Mouse (Mus musculus) brain, embryonic 14.5 days (tissue): ENCODE data around the gene Snf8. TPM values are rescaled to one million over a fixed set of nuclear protein-coding genes. Genes with fewer than 3 reads are reported as not detected.
A peak's percentile ranks its signal among the peaks of the same experiment; 100 is the strongest.

Source experiments
- DNase-seq: peaks from one replicate; pipeline ENCODE4 v3.0.0-alpha.2; 2011; ENCODE audit warnings: low read depth
- CTCF ChIP-seq: fragments of 200-500 bp; IDR thresholded peaks from 2 replicates; pipeline ENCODE4 v1.5.1; 2012; ENCODE audit warnings: inconsistent platforms, mild to moderate bottlenecking, moderate library complexity, borderline replicate concordance; ENCODE audit not compliant: insufficient read depth, insufficient read length; ENCODE audit errors: extremely low read depth
- POLR2A ChIP-seq: fragments of 200-500 bp; IDR thresholded peaks from 2 replicates; pipeline ENCODE4 v1.6.1; 2012; ENCODE audit warnings: mild to moderate bottlenecking, inconsistent platforms, borderline replicate concordance; ENCODE audit not compliant: poor library complexity, insufficient read depth, insufficient read length, severe bottlenecking; ENCODE audit errors: extremely low read depth
- polyA plus RNA-seq: library from polyadenylated mRNA; depleted of rRNA; stranded (reverse); fragments of >200 nt; gene quantifications from 2 replicates; pipeline ENCODE4 v1.2.3, GENCODE M21; 2012

Snf8 gene
- polyA plus RNA-seq, 1 experiment = 60.8 TPM

DNA sequence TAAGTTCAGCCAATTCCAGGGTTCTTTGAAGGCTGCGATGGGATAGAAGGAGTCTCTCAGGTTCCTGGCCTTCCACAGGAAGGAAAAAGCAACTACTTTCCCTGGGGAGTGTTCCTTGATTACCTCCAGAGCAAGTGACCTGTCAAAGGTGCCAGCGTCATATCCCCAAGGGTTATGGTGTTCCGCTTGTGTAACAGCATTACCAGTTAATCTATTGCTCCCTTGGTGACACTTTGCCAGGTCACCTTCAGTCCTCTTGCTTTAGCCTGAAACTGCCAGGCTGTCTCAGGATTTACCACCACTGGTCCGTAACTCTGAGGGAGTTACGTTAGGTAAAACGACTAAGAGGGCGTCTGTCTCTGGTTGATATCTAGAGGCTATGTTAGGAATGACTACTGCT lies 35.7 kb downstream of the Snf8 start:
- TF ChIP-seq CTCF = no peak
- no peak for TF ChIP-seq POLR2A

DNA sequence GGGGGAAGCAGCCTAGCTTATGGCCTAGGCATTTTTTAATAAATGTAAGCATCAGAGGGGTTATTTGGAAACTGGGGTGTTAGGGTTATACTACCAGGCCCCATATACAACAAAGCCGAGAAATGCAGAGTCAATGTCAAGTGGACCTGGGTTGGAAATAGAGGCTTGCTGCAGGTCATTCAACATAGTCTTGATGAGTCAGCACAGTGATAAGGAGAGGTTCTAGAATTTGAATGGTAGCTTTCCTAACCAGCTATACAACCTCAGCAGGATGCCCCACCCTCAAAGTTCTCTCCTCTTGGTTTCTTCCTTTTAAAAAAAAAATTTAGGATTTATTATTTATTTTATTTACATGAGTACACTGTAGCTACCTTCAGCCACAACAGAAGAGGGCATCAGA lies 36.3 kb downstream of the Snf8 start:
- DNase-seq = no peak
- TF ChIP-seq POLR2A = no peak
- TF ChIP-seq CTCF = no peak

More for the DNA sequence above, 35.7 kb downstream of the Snf8 start:
- no peak for DNase-seq

DNA sequence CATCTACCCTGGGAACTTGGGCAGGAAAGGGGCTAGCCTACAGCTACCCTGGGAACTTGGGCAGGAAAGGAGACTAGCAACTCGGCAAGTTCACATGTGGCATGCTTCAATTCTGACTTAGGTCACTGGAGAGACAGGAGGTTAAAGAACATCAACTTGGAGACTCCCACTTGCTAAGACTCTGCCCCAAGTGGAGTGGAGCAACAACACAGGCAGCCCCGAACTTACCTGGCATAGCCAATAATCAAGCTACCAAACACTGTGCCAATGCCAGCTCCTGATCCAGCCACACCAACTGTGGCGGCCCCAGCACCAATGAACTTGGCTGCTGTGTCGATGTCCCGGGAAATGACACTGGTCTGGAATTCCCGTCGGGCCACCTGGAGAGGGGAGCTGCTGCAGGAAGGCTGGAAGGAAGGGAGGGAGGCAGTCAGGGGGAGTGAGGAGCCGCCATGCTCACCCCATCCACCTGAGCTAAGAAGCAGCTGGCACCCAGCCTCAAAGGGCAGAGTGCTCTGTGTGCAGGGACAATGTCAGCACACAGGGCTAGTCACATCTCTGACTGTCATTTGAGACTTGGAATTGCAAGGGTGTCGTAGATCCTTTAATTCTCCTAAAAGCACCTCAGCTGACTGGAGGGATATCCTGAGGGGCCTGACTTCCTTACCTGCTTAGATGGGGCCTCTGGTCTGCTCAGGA lies 38.8 kb downstream of the Snf8 start:
- DNase-seq = no peak
- TF ChIP-seq POLR2A (no peak), CTCF (no peak)

DNA sequence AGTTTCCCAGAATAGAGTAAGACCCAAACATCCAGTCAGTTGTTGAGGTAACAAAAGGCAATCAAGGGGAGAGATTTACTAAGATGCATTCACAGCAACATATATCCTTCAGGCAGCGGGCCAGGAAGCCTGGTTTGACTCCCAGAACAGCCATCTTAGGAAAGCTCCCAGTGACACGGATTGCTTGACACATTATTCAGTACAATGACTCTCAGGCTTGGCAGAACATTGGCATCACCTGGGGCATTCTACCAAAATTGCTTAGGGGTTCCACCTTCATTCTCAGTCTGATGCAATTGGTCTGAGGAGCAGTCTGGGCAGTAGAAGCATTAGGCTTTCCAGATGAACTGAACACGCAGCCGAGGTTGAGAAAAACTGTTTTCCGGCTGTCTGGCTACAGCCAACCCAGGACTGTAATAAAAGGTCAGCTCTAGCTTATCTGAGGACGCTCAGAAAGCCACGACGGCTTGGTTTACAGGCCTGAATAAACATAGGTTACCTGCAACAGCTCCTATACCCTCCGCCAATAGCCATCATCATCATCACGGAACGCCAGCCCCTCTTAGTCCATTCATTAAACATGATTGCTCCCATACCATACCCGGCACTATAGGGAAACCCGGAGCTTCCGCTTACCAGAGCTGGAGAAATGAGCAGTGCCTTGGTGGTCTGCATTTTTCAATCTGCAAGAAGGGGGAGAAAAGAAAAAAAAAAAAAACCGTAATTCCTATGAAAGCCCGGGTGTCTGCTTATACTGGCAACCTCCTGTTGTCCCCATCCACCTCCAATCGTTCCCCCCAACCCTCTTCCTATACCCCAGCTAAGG lies 39.9 kb downstream of the Snf8 start:
- DNase-seq = no peak
- TF ChIP-seq POLR2A (no peak), CTCF (no peak)

DNA sequence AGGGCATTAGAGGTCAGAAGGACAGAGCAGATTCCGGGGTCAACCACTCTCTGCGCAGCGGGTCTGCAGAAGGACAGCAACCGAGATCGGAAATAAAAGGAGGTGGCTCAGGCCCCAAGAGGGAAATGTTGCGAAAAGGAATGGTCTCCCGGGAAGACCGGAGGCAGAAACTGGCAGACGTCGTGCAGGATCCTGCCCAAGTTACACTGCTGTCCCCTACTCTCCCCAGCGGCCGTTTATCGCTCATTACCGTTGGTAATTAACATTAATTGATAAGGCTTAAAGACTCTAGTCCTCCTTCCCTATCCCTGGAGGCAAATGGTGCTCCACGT lies 40.5 kb downstream of the Snf8 start:
- no peak for TF ChIP-seq POLR2A
- TF ChIP-seq CTCF = no peak
- DNase-seq = no peak

DNA sequence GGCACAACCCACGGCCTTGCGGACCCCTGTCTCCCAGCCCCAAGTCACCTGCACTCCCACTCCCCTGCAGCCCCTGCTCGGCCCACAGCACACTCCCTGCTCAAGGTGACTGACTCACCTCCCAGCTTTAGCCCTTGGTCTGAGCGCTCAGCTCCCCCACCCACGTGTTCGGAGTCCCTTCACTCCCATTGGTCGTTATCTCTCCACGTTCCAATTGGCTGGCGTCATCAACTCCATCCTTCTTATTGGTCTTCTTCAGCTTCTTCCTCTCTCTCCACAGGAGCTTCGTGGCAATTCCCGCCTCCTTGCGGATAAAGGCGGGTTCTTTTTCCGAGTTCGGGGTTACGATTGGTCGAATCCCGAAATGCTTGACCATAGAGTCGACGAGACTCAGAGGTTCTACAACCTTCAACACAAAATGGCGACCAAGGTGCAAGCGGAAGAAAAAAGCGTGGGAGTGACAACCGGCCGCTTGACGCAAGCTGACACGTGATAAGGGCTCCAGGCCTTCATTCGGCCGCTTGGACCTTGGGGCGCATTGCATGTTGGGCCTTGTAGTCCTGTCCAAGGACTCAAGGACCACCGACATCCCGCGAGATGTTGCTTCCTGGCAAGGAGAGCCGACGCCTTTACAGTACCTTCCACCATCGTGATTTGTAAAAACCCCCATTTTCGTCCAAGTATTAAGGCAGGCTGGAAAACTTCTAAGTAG lies 41.0 kb downstream of the Snf8 start, which contains the start of gene Atp5g1:
Gene Atp5g1, minus strand, starts transcription at position 162 of the 712 bp plus-strand sequence.
- TF ChIP-seq CTCF (no peak), POLR2A (peak; percentile 61; the same call in 1 of the 2 replicates)
- peak; percentile 100 for DNase-seq

DNA sequence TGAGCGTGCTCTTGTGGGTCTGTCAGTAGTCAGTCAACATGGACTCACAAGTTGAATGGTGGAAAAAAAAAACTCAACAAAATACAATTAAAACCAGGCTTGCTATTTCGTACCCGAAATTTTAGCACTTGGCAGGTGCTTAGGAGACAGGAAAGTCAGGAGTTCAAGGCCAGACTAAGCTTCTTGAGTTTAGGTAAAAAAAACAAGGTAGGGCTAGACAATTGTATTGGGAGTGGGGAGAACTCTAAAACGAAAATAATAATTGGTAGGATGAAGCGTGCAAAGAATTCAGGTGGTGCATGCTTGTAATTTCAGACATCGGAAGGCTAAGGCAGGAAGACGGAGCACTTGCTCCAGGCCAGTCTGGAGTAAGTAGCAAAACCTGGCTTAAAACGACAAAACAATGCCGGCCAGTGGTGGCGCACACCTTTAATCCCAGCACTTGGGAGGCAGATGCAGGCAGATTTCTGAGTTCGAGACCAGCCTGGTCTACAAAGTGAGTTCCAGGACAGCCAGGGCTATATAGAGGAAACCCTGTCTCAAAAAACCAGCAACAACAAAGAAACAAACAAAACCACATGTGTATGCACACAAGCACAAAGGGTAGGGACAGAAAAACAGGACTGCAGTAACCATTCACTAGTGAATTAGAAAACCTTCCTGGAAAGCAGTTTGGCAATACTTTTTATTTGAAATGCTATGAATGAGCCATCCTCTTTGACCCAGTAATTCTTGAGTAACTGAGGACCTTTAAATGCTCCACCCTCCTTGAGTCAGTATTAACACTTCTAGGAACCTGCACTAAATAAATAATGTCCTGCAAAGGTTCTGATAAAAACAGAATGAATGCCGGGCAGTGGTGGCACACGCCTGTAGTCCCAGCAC lies 41.8 kb downstream of the Snf8 start:
- no peak for DNase-seq
- TF ChIP-seq POLR2A (no peak), CTCF (no peak)

DNA sequence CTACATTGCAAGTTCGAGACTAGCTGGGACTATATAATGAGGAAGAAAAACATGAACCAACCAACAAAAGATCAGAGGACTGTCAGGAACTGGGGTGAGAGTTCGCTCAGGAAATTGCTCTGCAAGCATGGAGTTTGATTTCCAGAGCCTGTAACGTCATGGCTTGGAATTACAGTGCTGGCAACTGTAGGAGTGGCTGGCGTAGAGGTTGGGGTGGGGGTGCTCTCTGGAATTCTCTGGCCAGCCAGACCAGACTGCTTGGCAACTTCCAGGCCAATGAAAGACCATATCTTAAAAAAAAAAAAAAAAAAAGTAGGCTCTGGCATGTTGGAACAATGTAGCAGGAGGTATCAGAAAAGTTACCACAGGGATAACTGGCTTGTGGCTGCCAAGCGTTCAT lies 46.1 kb downstream of the Snf8 start:
- no peak for TF ChIP-seq CTCF
- no peak for TF ChIP-seq POLR2A
- DNase-seq = no peak

DNA sequence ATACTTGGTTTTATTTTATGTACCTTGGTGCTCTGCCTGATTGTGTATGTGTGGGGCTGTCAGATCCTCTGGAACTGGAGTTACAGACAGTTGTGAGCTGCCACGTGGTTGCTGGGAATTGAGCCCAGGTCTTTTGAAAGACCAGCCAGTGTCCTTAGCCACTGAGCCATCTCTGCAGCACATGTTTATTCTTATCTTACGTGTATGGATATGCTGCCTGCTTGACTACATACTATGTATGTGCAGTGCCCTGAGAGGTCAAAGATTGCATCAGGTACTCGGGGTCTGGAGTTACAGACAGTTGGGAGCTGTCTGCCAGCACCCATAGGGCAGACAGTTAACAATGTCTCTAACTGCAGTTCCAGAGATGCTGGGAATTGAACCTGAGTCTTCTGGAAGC lies 48.0 kb downstream of the Snf8 start:
- TF ChIP-seq CTCF = no peak
- no peak for TF ChIP-seq POLR2A
- DNase-seq = no peak

DNA sequence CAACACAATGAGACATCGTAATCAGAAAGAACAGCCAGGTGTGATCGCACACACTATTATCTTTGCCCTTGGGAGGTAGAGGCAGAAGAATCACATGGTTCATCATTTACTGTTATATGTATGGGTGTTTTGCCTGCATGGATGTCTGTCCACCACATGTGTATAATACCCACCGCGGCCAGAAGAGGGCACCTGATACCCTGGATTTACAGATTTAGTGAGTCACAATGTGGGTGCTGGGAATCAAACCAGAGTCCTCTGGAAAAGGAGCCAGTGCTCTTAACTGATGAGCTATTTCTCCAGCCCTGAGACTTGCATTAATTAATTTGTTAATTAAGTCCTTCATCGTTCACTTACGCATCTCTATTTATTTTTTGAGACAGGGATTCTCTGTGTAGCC lies 53.3 kb downstream of the Snf8 start:
- TF ChIP-seq CTCF (no peak), POLR2A (no peak)
- no peak for DNase-seq
